Mouse (Mus musculus) gastrocnemius, postnatal 36 days (tissue): ENCODE measurements around the gene Piwil1. TPM values are rescaled to one million over a fixed set of nuclear protein-coding genes. Genes with fewer than 3 reads are reported as not detected.
"Not testable (repeated sequence)": the region's sequence is repeated elsewhere in the genome, so short reads cannot be mapped to it uniquely, and the experiment has no call there.

Experiments used
- DNase-seq, 2 experiments: peaks; one replicate each; pipeline ENCODE4 v3.0.0; 2022
- intact Hi-C: fragments of 180-260 bp; cut with DNase I; formaldehyde crosslinking; loops from one replicate; pipeline ENCODE4 v1.15.1; 2025
- total RNA-seq, 2 experiments: library from RNA; stranded (reverse); gene quantifications; 2 replicates each; pipeline ENCODE4 v1.2.3; 2021

Piwil1 gene
- total RNA-seq, 2 experiments from 2014 or later = not detected

- intact Hi-C loops = no loop called here
- DNase-seq = no peak
These were observed 6.6 kb downstream of the Piwil1 start for GRCm38 (mm10) chr5:128708929-128709328.

DNA sequence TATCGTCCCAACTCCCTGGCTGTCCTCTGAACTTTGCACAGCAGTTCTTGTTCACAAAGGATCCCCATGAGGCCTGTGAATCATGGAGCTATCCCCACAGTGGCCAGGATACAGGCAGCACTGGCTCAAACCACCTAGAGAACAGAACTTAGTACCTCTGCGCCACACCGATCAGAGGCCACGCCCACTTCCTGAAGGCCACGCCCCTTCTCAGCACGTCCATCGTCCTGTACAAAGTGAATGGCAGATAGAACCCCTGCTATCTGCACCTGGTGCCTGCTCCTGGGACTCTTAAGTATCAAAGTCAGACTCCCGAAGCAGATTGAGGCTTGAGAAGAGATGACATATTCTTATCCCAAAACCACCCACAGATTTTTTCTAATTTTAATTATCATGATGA is 8.3 kb downstream of the Piwil1 start:
- no peak for DNase-seq
- intact Hi-C loops = no loop called here

GRCm38 (mm10) chr5:128711847-128712246 is 9.5 kb downstream of the Piwil1 start:
- intact Hi-C loops = no loop called here
- no peak for DNase-seq

DNA sequence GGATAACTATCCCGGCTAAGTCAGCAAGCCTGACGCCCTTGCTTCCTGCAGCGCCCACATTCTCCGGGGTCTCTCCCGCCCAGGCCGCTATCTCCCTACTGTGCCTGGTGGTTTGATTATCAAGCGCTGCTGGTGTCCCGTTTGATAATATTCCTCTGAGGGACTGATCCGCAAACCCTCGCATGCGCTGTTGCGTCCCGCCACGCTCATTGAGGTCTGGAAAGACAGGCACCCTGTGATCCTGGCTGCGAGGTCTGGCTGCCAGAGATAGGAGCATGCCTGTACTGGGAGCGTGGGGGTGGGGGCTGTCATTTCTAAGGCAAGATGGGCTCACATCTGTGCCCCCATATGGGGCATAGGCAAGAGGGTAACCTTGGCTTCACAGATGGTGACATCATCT is 12.8 kb downstream of the Piwil1 start:
- intact Hi-C loops = no loop called here
- DNase-seq = no peak

- intact Hi-C loops, DNase-seq: not testable (repeated sequence)
These were observed 18.1 kb downstream of the Piwil1 start for GRCm38 (mm10) chr5:128720461-128720860.

GRCm38 (mm10) chr5:128729341-128729740 is 27.0 kb downstream of the Piwil1 start:
- intact Hi-C loops = no loop called here
- no peak for DNase-seq

- no peak for DNase-seq
- intact Hi-C loops = no loop called here
These were observed 28.3 kb downstream of the Piwil1 start for GRCm38 (mm10) chr5:128730634-128731033.

DNA sequence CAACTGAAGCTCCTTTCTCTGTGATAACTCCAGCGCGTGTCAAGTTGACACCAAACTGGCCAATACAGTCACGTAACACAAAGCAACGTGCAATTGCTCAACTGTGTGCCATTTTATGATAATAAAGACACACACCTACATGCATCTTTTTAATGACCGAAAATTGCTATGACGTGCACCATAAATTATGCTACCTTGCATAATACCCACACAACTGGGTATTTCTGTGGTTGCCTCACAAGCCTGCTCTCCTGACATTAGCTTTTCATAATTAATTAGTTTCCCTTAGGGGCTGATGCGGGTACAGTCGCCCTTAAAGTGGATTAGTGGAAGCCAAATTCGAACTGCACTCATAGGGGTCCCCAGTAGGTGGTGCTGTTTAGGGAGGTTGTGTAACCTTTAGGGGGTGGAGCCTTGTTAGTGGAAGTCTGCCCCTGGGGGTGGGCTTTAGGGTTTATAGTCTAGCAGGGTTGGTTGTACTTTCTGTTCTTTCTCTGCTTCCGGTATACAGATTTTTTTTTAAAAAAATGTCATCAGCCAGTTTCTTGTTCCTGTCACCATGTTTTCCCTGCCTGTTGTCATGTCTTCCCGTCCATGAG is 30.2 kb downstream of the Piwil1 start:
- intact Hi-C loops = no loop called here
- no peak for DNase-seq

DNA sequence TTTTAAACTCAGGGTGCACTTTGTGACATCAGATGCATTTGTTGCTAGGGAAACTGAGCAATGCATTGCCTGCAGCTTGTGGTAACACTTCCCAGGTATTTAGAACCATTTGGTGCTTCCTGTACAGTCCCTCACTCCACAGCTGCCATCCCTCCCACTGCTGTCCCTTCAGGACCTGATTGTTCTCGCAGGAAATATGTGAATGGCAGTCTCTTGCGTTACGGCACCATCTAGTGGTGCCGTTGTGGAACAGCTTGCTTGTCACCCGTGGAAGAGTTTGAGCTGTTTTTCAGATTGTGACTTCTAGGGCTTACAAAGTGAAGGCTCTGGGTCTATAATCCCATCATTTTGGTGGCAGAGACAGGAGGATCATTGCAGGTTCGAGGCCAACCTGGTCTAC is 31.6 kb downstream of the Piwil1 start:
- intact Hi-C loops = no loop called here
- DNase-seq = no peak

DNA sequence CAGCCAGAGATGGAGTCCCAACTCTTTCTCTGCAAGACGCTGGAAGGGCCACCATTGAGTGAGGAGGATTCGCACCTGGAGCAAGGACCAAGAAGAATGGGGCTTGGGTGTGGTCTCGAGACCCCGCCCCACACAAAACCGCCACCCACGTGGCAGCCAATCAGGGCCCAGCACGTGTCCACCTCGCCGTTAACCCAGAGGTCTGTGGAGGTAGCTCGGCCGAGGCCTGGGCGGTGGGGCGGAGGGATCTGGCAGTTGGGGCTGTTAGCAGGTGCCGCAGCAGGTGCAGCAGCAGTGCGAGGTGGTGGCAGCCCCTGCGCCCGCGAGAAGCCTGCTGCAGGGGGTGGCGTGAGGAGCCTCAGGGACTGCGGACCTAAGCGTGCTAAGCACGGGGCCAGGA is 33.6 kb downstream of the Piwil1 start:
- intact Hi-C loops = loop anchor here (2.0 kb wide), 1 partner anchor 213 kb away; no protein-coding TSS in a partner anchor

DNA sequence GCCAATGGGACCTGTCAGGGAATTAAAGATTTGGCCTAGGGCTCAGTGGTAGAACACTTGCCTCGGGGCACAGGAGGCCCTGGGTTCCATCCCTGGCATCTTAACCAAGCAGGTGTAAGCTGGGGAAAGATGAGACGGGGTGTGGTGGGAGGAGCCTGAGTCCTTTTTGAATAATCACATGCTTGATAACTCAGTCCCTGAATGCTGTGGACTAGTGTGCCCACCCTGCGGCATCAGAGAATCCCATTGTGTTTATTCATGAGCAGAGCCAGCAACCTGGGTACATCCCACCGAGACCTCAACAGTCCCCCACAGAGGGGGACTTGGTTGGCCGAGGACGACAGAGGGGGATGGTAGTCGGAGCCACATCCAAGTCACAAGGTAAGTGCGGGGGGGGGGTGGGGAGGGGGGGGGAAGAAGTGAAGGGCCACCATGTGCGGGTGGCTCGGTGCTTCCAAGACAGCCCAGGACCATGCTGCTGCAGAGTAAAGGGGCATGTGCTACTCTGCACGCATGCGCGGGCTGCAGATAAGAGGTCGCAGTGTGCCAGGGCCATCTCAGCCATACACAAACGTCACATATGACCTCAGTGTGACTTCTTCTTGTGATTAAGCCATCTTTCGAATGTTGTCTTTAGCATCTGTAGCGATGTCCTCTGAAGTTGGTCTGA is 37.0 kb downstream of the Piwil1 start:
- no peak for DNase-seq
- intact Hi-C loops = no loop called here

More for the DNA sequence above, 33.6 kb downstream of the Piwil1 start:
- DNase-seq = no peak

DNA sequence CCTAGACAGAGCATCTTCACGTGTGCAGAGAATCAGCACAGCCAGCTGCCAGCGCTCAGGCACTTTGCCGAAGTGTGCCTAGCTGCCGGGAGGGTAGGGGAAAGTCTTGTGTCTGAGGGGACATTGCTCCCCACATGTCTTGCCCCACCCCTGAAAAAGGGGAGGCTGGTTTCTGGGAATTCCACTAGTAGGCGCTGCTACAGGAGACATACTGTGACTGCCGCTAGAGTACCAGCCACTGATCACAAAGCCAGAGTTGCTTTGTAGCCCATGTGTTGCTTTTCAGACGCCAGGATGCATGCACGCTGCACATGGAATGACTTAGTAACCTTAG is 37.5 kb downstream of the Piwil1 start:
- intact Hi-C loops = no loop called here
- no peak for DNase-seq

GRCm38 (mm10) chr5:128744351-128744750 is 42.0 kb downstream of the Piwil1 start:
- intact Hi-C loops = no loop called here
- DNase-seq = no peak

DNA sequence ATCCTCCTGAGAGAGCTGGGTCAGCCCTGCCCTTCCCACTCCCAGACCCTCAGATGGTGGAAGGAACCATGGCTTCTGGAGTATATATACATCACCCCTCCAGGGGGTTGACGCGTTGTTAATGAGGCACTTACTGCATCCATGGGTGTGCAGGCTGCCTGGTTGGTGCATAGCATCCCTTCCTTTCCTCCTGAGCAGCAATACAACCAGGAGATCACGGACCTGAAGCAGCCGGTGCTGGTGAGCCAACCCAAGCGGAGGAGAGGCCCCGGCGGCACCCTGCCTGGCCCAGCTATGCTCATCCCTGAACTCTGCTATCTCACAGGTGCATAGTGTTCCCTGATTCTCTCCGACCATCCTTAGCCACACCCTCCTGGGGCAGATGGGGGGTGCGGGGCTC is 42.9 kb downstream of the Piwil1 start:
- intact Hi-C loops = no loop called here
- peak in 1 of 2 experiments; percentile 5 for DNase-seq

DNA sequence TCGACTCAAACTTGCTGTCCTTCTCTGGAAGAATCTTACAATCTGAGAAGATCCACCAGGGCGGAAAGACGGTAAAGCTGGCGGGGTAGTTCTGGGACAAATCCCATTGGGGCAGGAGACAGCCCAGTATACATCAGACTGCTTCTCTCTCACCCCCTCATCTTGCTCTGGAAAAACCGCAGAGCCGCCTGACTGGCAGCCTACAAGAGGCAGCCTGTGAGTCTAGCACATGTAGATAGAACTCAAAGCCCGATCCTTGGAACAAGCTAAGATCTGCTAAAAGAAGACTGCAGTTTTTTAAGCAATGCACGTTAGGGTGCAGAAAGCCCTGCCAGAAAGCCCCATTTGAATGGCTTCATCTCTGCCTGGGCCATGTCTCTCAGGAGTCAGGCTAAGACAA is 43.9 kb downstream of the Piwil1 start:
- DNase-seq = peak in 1 of 2 experiments; percentile 6
- intact Hi-C loops = no loop called here

DNA sequence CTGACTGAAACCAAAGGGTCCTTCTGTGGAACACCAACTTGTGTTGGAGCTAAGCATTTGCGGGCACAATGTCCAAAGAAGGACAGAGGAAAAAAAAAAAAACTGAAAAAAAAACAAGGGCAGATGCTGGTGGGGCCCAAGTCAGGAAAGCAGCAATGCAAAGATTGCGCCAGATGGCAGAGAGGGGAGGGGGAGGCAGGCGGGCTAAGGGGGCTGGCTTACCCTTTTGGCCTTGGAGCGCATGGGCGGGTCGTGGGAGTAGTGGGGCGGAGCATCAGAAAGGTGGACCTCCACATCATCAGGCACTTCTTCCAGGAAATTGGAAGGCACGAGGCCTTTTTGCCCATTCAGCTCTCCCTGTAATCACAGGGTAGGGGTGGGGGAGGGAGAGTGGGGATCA is 58.8 kb downstream of the Piwil1 start:
- DNase-seq = no peak
- intact Hi-C loops = no loop called here

DNA sequence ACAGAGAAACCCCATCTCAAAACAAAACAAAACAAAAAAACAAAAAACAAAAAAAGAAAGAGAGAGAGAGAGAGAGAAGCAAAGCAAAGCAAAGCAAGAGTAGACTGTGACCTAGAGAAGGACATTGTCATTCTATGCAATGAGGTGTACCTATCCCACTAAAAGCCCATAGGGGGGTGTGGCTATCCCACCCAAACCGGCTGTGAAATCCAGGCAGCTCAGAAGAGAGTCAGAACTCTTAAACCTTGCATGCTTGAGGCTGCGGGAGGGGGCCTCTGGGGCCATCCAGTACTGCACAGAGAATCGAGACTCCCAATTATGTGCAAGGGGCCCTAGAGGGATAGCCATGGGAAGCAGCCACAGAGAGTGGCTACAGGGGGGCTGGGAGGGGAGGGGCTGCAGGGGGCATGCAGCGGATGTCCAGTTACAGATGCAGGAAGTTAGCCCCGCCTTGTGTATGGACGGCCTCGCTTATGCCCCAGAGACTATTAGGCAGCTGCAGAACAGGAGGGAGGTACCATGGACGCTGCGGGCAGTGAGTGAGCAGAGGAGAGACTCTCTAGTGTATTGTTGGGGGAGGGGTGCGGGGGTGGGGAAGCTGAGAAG is 66.8 kb downstream of the Piwil1 start:
- no peak for DNase-seq
- intact Hi-C loops = no loop called here

DNA sequence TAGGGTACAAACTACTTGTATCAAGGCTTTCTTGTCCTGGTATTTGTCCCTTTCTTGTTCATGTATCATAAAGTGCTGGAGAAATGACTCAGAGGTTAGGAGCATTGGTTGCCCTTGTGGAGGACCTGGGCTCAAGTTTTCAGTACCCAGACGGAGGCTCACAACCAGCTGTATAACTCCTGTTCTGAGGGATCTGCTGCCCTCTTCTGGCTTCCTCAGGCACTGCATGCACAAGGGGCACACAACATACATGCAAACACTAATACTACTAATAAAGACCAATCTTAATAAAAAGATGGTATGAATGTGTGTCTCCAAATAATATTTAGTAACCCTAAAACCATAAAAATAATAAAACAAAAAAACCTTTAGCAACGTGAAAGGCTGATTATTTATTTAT is 74.1 kb downstream of the Piwil1 start:
- no peak for DNase-seq
- intact Hi-C loops = no loop called here

- intact Hi-C loops = no loop called here
- DNase-seq = no peak
These were observed 79.3 kb downstream of the Piwil1 start for GRCm38 (mm10) chr5:128781621-128782020.

DNA sequence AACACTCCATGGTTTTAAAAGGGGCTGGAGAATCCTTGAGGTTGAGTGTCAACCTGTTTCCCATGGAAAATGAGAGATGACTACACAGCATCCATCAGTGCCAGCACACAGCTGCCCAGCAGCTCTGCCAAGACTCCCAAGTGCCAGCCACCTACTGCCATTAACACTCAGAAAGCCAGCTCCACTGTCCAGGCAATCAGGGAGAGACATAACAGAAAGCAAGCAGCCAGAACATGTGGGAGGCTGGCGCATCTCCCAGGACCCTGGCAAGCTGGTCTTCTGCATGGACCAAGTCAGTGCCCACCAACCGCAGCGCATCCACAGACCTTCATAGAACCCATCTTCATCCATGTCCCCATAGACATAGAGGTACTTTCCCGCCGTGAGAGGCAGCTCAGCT is 98.3 kb downstream of the Piwil1 start:
- DNase-seq = no peak
- intact Hi-C loops = no loop called here
